Mouse (Mus musculus): ENCODE measurements at regions not wholly inside any gene's neighbourhood (a gene's known extent, or its start where the extent isn't known, plus 50 kb on each side); places are given as distances from the start of the nearest gene placed in this dataset.

GRCm38 (mm10) chr4:87682783-87683182, 350.4 kb downstream of the Mllt3 start:
- Histone ChIP-seq H3K27ac (ENCODE audit: low read depth) (no peak overlapping the region), H3K9ac (replicated peaks; ENCODE audit: low read depth, low read length) (no peak overlapping the region), H3K4me2 (ENCODE audit: low read depth, low read length) (no peak overlapping the region), H3K4me3 (ENCODE audit: low read depth, low read length) (no peak overlapping the region), H3K27me3 (ENCODE audit: control insufficient read depth, insufficient read depth, low read length) (no peaks in the 10 kb centered on the region), H3K9me3 (replicated peaks; ENCODE audit: control insufficient read depth, low read length) (no peaks in the 10 kb centered on the region), H3K4me1 (ENCODE audit: control insufficient read depth, insufficient read depth) (no peaks in the 10 kb centered on the region), H3K36me3 (replicated peaks; ENCODE audit: control insufficient read depth, insufficient read depth, low read length) (no peaks in the 10 kb centered on the region)
- 86% methylated on average over 2 of the region's 2 CpGs for WGBS
- TF ChIP-seq EP300 (IDR thresholded peaks at IDR 0.05; ENCODE audit: low read depth) (no peak), CTCF (IDR thresholded peaks at IDR 0.05; ENCODE audit: low read depth) (no peak)
- ATAC-seq (ENCODE audit: insufficient read depth, low read depth): no peak
- no peak for DNase-seq (ENCODE audit: low spot score)

GRCm38 (mm10) chr4:87671101-87671500, 362.1 kb downstream of the Mllt3 start:
- H3K9ac ChIP-seq (replicated peaks; ENCODE audit: low read depth, low read length): no peak overlapping the region
- no peaks in the 10 kb centered on the region for H3K9me3 ChIP-seq (replicated peaks; ENCODE audit: control insufficient read depth, low read length)
- H3K27me3 ChIP-seq (ENCODE audit: control insufficient read depth, insufficient read depth, low read length): no peaks in the 10 kb centered on the region
- 0 out of 2 replicates have a peak, but pooled peaks cover 4% of the 10 kb centered on the region for H3K4me1 ChIP-seq (ENCODE audit: control insufficient read depth, insufficient read depth)
- no peaks in the 10 kb centered on the region for H3K36me3 ChIP-seq (replicated peaks; ENCODE audit: control insufficient read depth, insufficient read depth, low read length)
- DNase-seq (ENCODE audit: low spot score) (no peak), ATAC-seq (ENCODE audit: insufficient read depth, low read depth) (no peak)
- H3K4me3 ChIP-seq (ENCODE audit: low read depth, low read length): no peak overlapping the region
- no peak for TF ChIP-seq CTCF (IDR thresholded peaks at IDR 0.05; ENCODE audit: low read depth)
- 65% methylated on average over 3 of the region's 3 CpGs for WGBS
- H3K4me2 ChIP-seq (ENCODE audit: low read depth, low read length): no peak overlapping the region
- no peak overlapping the region for H3K27ac ChIP-seq (ENCODE audit: low read depth)

GRCm38 (mm10) chr4:87670167-87670566, 363.0 kb downstream of the Mllt3 start:
- no peaks in the 10 kb centered on the region for H3K9me3 ChIP-seq (replicated peaks; ENCODE audit: control insufficient read depth, low read length)
- H3K9ac ChIP-seq (replicated peaks; ENCODE audit: low read depth, low read length): no peak overlapping the region
- no peaks in the 10 kb centered on the region for H3K36me3 ChIP-seq (replicated peaks; ENCODE audit: control insufficient read depth, insufficient read depth, low read length)
- H3K4me1 ChIP-seq (ENCODE audit: control insufficient read depth, insufficient read depth): peaks cover 4% of the 10 kb centered on the region; the same call in 1 of the 2 replicates
- 42% methylated on average over 2 of the region's 2 CpGs for WGBS
- H3K27me3 ChIP-seq (ENCODE audit: control insufficient read depth, insufficient read depth, low read length): no peaks in the 10 kb centered on the region
- no peak overlapping the region for H3K4me2 ChIP-seq (ENCODE audit: low read depth, low read length)
- no peak overlapping the region for H3K27ac ChIP-seq (ENCODE audit: low read depth)
- ATAC-seq (ENCODE audit: insufficient read depth, low read depth) (no peak), DNase-seq (ENCODE audit: low spot score) (no peak)
- no peak overlapping the region for H3K4me3 ChIP-seq (ENCODE audit: low read depth, low read length)
- TF ChIP-seq CTCF (IDR thresholded peaks at IDR 0.05; ENCODE audit: low read depth): no peak
- no peak for TF ChIP-seq EP300 (IDR thresholded peaks at IDR 0.05; ENCODE audit: low read depth)

GRCm38 (mm10) chr4:87669480-87669879, 363.7 kb downstream of the Mllt3 start:
- Histone ChIP-seq H3K27ac (ENCODE audit: low read depth) (no peak overlapping the region), H3K4me1 (ENCODE audit: control insufficient read depth, insufficient read depth) (peaks cover 4% of the 10 kb centered on the region; the same call in 1 of the 2 replicates), H3K9ac (replicated peaks; ENCODE audit: low read depth, low read length) (no peak overlapping the region), H3K27me3 (ENCODE audit: control insufficient read depth, insufficient read depth, low read length) (no peaks in the 10 kb centered on the region), H3K4me2 (ENCODE audit: low read depth, low read length) (no peak overlapping the region), H3K36me3 (replicated peaks; ENCODE audit: control insufficient read depth, insufficient read depth, low read length) (no peaks in the 10 kb centered on the region), H3K4me3 (ENCODE audit: low read depth, low read length) (no peak overlapping the region), H3K9me3 (replicated peaks; ENCODE audit: control insufficient read depth, low read length) (no peaks in the 10 kb centered on the region)
- WGBS: 78% methylated on average over 1 of the region's 1 CpGs
- DNase-seq (ENCODE audit: low spot score) (no peak), ATAC-seq (ENCODE audit: insufficient read depth, low read depth) (no peak)
- TF ChIP-seq EP300 (IDR thresholded peaks at IDR 0.05; ENCODE audit: low read depth) (no peak), CTCF (IDR thresholded peaks at IDR 0.05; ENCODE audit: low read depth) (no peak)

- 58% methylated on average over 3 of the region's 3 CpGs for WGBS
- ATAC-seq (ENCODE audit: insufficient read depth, low read depth) (no peak), DNase-seq (ENCODE audit: low spot score) (no peak)
- Histone ChIP-seq H3K9ac (replicated peaks; ENCODE audit: low read depth, low read length) (no peak overlapping the region), H3K4me3 (ENCODE audit: low read depth, low read length) (no peak overlapping the region), H3K9me3 (replicated peaks; ENCODE audit: control insufficient read depth, low read length) (no peaks in the 10 kb centered on the region), H3K4me1 (ENCODE audit: control insufficient read depth, insufficient read depth) (peaks cover 4% of the 10 kb centered on the region; the same call in 1 of the 2 replicates), H3K4me2 (ENCODE audit: low read depth, low read length) (no peak overlapping the region), H3K36me3 (replicated peaks; ENCODE audit: control insufficient read depth, insufficient read depth, low read length) (no peaks in the 10 kb centered on the region), H3K27me3 (ENCODE audit: control insufficient read depth, insufficient read depth, low read length) (no peaks in the 10 kb centered on the region), H3K27ac (ENCODE audit: low read depth) (no peak overlapping the region)
- TF ChIP-seq EP300 (IDR thresholded peaks at IDR 0.05; ENCODE audit: low read depth) (no peak), CTCF (IDR thresholded peaks at IDR 0.05; ENCODE audit: low read depth) (no peak)
These were observed 364.9 kb downstream of the Mllt3 start for GRCm38 (mm10) chr4:87668314-87668713.

GRCm38 (mm10) chr4:87667556-87668154, 365.5 kb downstream of the Mllt3 start:
- Histone ChIP-seq H3K9ac (replicated peaks; ENCODE audit: low read depth, low read length) (no peak overlapping the region), H3K4me2 (ENCODE audit: low read depth, low read length) (no peak overlapping the region), H3K9me3 (replicated peaks; ENCODE audit: control insufficient read depth, low read length) (no peaks in the 10 kb centered on the region), H3K27ac (ENCODE audit: low read depth) (no peak overlapping the region), H3K27me3 (ENCODE audit: control insufficient read depth, insufficient read depth, low read length) (no peaks in the 10 kb centered on the region), H3K4me1 (ENCODE audit: control insufficient read depth, insufficient read depth) (peaks cover 4% of the 10 kb centered on the region; the same call in 1 of the 2 replicates), H3K36me3 (replicated peaks; ENCODE audit: control insufficient read depth, insufficient read depth, low read length) (no peaks in the 10 kb centered on the region), H3K4me3 (ENCODE audit: low read depth, low read length) (no peak overlapping the region)
- 68% methylated on average over 5 of the region's 5 CpGs for WGBS
- DNase-seq (ENCODE audit: low spot score): no peak
- no peak for ATAC-seq (ENCODE audit: insufficient read depth, low read depth)
- no peak for TF ChIP-seq CTCF (IDR thresholded peaks at IDR 0.05; ENCODE audit: low read depth)
- no peak for TF ChIP-seq EP300 (IDR thresholded peaks at IDR 0.05; ENCODE audit: low read depth)
